Mouse (Mus musculus) T-helper 2 cell (primary cell): ENCODE results near the gene Kcnmb1.

ENCODE experiments used
- in situ Hi-C: fragments of 300-600 bp; cut with MboI, MseI; formaldehyde crosslinking; loops from one replicate; pipeline ENCODE4 v1.15.1; 2025; ENCODE audit warnings: high pct_unique_total_duplicates

Gene Kcnmb1

DNA sequence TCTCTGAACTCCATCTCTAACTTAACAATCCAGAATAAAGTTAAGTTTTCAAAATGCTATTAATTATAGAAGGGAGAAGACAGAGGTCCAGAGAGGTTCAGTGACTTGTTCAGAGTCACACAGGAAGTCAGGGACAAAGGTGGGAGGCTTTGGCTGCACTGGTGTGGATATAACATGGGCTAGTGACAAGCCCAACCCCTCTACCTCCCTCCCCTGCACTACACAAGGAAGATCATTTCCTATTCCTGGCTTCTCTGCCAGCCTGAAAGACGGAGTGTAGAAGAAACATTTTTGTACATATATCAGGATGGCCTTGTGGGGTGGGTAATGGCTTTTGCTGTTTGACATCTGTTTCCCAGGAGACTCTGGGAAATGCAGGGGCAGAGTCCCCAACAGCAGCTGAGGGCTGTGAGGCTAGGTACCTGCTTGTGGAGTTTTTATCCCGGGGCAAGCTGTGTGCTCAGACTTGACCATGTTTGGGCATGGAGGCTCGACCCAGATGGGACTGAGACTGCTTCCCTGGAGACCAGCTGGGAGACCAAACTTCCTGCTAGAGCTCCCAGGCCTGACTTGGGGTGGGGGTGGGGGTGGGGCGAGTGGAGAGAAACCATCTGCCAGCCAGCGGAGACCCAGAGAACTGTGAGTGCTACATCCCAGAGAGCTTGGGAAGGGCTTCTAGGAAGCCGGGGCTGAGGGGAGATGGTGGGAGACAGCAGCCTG is at the start of gene Kcnmb1:
TSS of gene Kcnmb1 (plus strand) at position 326 of the 720 bp plus-strand sequence.
- in situ Hi-C loops = loop anchor here (25.0 kb wide), 1 partner anchor 549 kb away; no protein-coding TSS in a partner anchor

DNA sequence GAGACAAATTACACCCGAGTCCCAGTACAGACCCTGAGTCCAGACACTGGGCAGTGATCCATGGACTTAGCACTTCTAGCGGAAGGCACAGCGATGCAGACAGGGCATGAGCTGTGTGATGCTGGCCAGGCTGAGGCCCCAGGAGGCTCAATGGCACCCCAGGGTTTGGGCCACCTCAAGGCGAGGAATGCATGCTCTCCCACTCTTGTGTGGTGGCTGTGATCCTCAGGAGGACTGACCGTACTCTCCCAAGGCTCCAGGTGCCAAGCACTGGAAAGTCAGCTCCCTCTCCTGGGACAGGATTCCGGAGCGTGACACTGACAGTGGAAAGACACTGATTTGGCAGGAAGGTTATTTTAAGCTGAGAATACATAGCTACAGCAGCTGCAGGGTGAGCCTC is 49.8 kb upstream of the Kcnmb1 start:
- in situ Hi-C loops = loop anchor here (10.0 kb wide), 1 partner anchor 432 kb away; no protein-coding TSS in a partner anchor

DNA sequence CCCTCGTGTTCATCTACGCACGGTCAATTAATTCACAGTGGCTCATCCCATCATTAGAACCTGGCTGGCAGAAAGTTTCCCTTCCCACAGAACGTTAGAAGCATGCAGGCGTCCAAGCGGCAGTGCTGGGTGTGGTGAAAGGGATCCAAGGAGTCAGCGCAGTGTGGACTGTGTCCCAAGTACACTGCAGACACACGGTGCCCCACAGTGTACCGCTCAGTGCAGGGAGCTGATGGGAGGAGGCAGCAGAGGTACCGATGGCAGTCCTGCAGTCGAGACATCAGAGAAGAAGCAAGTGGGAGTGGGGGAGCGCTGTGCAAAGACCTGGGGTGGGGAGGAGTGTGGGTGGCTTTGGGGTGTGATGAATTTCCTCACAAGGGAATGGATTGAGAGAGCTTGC is 48.6 kb upstream of the Kcnmb1 start:
- in situ Hi-C loops = loop anchor here (10.0 kb wide), 1 partner anchor 431 kb away; no protein-coding TSS in a partner anchor

DNA sequence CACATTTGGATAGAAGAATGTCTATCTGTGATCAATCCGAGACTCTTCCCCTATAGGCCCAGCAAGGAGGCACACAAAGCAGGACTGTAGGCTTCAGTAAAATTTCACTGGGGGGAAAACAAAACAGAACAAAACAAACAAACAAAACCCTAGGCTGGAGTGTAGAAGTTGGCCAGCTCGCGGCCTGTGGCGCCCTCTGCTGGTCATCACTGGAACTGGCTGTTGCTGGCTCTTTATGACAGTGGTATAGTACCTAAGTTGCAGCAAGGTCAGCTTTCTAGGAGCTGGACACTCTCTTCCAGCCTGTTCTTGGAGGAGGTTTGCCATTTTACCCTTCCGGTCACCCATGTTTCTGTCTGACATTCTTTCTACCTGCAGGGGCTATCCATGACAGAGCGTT is 45.2 kb upstream of the Kcnmb1 start:
- in situ Hi-C loops = loop anchor here (10.0 kb wide), 1 partner anchor 427 kb away; no protein-coding TSS in a partner anchor

DNA sequence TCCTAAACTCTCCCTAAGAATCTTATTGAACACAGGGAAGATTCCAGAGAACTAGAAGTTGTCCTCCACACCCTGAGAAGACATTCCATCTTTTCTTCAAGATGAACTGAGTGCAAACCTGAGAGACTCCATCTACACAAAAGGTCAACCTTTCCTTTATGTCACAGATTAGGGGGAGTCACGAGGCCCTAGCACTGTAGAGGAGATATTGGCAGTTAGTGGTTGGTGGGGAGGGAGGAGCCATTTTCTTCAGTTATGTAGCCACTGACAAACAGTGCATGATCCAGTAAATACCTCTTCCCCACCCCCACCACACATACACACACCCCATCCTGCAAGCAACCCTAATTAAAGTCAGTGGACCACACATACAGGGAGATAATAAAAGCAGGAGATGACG is 44.4 kb upstream of the Kcnmb1 start:
- in situ Hi-C loops = loop anchor here (10.0 kb wide), 1 partner anchor 426 kb away; no protein-coding TSS in a partner anchor

DNA sequence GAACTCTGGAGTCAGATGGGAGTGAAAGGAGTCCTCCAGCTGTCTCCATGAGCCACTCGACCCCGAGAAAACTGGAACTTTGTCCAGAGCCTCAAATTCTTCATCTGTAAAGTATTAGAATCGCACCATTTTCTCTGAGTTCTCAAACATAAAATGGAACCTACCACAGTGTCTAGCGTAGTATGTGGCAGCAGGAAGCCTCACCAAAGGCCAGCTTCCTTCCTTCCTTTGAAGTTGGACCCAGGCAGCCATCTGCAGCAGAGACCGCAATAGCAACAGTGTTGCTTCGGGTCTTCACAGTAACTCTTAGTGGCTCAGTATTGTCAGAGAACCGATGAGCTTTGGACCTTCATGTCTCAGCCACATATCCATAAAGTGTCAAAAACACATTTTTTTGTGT is 43.0 kb upstream of the Kcnmb1 start:
- in situ Hi-C loops = loop anchor here (5.0 to 10.0 kb wide), 2 partner anchors 188 to 425 kb away; no protein-coding TSS in a partner anchor

DNA sequence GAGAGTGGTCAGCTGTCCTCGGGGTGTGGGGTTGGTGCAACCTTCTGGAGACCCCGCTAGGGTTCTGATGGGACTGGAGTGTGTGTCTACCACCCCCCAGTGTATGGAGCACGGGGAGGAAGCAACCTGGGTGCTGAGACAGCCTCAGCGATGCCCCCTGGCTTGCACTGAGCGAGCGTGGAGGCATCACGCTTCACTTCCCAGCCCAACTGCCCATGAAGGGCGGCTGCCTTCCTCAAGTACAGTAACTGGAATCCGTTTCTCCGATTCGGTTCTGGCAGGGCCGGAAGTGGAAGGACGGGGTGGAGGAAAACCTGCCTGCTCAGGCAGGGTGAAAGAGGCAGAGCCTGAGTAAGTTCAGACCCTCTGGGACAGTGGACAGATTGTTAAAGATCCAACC is 41.4 kb upstream of the Kcnmb1 start:
- in situ Hi-C loops = loop anchor here (5.0 kb wide), 1 partner anchor 189 kb away; no protein-coding TSS in a partner anchor

DNA sequence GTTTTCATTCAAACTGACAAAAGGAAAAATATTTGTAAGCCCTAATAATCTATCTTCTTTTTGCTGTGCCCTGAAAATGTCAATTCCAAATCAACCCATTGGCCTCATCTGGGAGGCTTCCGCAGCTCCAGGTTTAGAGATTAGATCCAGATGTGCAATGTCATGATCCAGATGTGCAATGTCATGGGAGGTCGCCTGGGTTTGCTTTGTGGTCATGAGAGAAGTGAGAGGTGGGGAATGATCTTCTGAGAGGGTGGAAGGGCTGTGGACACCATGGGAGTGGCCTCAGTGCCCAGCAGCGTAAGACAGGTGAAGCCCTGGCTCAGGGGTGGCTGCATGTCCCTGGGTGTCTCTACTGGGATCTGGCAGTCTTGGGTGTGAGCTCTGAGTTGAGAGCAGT is 39.8 kb upstream of the Kcnmb1 start:
- in situ Hi-C loops = loop anchor here (5.0 kb wide), 1 partner anchor 191 kb away; no protein-coding TSS in a partner anchor

DNA sequence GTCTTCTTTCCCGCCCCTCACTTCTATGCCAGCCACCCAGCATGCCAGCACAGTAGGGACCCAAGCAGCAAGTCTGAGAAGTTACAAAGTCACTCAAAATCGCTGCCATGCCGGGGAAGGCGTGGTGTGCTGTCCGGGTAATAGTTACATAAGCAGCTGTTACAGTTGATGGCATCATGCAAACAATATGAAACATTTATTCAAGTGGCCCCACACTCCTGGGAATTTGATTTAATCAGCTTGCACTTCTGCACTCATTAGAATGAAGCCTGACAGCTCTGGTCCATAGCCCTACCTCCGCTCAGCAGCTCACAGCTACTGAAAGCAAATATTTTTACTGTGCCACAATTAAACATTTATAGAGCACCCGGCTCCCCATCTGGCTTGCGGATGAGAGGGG is 37.0 kb upstream of the Kcnmb1 start:
- in situ Hi-C loops = no loop called here

DNA sequence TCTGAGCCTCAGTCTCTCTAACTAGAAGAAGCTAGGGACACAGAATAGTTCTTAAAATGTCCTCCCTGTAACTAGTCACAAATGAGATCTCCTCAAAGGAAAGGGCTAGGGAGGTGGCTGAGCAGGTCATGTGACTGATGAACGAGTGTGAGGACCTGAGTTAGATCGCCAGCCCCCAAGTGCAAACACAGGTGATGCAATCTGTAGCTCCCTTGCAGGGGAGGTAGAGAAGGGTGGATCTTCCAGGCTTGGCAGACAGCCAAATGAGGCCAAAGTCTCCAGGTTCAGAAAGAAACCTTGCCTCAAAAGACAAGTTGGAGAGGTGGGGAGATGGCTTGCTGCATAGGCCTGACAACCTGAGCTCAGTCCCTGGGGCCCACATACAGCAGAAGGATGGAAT is 36.3 kb upstream of the Kcnmb1 start:
- in situ Hi-C loops = no loop called here

DNA sequence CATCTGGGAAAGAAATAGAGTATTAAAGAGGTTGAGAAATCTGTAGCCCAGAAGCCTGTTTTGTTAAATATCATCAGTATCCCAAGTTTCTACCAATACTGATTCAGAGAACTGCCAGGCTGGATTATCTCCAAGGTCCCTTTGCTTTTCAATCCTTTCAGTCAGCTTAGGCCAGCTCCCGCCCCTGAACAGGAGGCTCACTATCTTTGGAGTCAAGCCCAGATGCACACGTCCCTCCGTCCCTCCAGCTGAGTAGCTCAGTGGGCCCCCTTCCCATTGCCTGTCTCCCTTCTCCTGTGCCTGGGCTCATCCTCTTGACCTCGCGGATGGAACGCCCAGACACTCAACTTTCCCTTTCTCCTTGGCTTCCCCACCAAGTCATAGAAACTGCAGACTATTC is 35.5 kb upstream of the Kcnmb1 start:
- in situ Hi-C loops = no loop called here

DNA sequence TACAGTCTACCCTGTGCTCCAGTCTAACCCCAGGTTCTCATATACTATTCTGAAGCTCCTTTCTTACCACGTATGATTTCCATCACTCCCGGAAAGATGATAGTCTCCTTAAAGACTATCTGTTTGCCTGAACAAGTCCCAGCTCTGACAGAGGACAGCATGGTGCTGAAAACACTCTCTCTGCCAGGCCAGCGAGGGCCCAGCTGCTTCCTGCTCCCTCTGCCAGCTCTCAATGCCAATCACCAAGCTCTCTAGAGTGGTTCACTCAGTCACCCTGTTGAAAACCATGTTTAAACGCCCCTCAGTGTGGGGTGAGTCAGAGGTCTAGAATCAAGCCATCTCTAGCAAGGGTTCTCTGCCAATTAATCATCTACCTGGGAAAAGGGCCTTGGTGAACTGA is 35.0 kb upstream of the Kcnmb1 start:
- in situ Hi-C loops = no loop called here

DNA sequence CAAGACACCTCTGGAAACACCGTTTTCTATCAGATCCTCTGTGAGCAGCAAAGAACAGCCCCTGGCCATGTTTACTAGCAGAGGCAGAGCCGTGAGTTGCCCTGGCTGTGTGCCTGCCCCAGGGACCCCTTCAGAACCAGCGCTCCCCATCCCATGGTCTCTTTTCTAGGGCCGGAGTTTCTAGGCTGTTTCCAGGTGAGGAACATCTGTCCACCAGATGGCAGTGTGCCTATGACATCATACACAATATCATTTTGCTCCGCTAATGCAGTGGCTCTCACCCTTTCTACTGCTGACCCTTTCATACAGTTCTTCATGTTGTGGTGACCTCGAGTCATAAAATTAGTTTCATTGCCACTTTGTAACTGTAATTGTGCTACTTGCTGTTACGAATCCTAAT is 34.2 kb upstream of the Kcnmb1 start:
- in situ Hi-C loops = no loop called here

DNA sequence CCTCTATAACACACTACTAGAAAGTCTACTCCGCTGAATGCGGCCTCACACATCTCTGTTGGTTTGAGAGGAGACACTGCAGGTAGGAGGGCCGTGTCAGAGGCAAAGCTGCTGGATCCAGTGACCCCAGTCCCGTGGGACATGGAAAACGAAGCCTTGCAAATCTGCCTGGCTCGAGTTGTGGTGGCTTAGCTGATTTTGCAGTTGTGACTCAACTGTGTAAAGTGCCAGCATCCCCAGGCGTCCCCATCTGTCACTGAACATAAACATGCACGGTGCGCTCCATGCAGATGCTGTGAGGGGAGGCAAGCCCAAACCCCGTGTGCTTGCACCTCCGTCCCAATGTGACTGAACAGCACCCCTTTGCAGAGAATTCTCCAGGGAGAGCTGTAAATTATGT is 33.4 kb upstream of the Kcnmb1 start:
- in situ Hi-C loops = no loop called here

DNA sequence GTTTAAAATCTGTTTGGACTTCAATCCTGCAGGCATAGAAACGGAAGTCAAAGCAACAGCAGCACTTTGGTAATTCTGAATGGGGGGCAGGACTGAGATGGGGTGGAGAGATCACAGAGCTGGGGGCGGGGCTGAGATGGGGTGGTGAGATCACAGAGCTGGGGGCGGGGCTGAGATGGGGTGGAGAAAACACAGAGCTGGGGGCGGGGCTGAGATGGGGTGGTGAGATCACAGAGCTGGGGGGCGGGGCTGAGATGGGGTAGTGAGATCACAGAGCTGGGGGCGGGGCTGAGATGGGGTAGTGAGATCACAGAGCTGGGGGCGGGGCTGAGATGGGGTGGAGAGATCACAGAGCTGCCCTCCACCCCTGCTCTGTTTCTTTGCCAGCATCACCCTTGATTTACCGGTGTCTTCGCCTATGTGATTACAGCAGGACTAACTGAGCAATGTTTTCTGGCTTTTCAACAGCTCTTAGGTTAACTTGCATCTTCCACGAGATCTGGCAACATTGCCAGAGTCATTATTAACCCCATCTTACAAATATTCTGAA is 30.9 kb upstream of the Kcnmb1 start:
- in situ Hi-C loops = loop anchor here (5.0 to 10.0 kb wide), 3 partner anchors 75 to 843 kb away; no protein-coding TSS in a partner anchor

DNA sequence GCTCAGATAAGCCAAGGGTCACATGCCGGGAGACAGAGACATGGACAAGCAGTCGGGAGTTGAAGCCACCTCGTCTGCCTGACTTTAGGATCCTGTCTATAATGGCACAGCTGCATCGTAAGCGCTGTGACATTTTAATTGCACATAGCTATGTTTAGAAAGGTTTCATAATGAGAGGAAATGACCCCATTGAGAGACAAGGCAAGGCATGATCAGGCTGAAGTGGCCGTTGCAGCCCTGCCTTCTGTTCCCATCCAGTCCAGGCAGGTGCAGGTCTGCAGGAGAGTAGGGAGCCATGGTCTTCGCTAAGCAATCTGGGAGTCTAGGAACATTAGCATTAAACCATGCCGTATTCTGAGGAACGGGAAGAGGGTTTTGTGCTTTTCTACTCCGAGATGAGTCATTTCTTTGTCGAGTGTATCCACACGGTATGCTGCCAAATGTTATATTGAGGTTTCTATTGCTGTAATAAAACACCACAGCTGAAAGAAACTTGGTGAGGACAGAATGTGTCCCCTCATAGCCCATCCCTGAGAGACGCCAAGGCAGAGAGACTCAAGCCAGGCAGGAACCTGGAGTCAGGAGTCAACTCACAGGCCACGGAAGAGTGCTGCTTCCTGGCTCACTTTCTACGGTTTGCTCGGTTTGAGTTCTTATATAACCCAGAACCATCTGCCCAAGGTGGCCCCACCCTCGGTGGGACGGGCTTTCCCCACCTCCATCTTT is 30.3 kb upstream of the Kcnmb1 start:
- in situ Hi-C loops = loop anchor here (5.0 to 10.0 kb wide), 3 partner anchors 75 to 842 kb away; no protein-coding TSS in a partner anchor

DNA sequence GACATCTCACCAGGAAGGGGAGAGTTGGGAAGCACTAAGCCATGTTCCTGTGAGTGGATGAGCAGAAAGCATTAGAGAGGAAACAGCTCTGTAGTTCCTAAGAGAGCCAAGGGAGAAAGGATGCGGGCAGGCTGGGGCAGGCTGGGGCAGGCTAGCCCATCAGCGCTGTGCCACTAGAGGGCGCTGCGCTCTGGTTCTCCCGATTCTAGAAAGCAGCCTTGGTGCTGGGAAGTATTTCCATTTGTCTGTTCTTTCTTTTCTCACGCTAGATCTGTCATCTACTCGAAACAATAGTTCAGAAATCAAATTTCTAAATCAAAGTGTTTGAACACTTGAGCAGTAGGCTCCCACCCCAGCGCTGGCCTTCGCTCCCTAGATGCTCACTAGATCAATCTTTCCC is 28.5 kb upstream of the Kcnmb1 start:
- in situ Hi-C loops = loop anchor here (5.0 to 10.0 kb wide), 3 partner anchors 73 to 841 kb away; no protein-coding TSS in a partner anchor

DNA sequence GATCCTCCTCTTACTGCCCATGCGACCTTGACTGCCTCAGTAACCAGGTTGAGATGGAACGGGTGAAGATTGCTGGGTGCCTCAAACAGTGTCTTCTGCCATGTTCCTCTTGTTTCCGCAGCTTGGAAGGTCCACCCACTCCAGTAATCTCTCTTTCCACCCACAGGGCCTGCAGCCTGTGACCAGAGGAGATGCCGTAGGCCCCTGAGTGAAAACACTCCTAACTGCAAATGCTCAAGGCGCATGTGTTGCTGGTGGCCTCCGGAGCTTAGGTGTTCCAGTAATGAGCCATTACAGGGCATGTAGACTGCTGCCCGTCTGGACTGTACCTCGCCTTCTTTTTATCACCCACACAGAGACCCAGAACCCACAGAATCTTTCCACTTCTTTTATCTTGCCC is 25.2 kb upstream of the Kcnmb1 start:
- in situ Hi-C loops = loop anchor here (10.0 kb wide), 2 partner anchors 127 to 837 kb away; no protein-coding TSS in a partner anchor

DNA sequence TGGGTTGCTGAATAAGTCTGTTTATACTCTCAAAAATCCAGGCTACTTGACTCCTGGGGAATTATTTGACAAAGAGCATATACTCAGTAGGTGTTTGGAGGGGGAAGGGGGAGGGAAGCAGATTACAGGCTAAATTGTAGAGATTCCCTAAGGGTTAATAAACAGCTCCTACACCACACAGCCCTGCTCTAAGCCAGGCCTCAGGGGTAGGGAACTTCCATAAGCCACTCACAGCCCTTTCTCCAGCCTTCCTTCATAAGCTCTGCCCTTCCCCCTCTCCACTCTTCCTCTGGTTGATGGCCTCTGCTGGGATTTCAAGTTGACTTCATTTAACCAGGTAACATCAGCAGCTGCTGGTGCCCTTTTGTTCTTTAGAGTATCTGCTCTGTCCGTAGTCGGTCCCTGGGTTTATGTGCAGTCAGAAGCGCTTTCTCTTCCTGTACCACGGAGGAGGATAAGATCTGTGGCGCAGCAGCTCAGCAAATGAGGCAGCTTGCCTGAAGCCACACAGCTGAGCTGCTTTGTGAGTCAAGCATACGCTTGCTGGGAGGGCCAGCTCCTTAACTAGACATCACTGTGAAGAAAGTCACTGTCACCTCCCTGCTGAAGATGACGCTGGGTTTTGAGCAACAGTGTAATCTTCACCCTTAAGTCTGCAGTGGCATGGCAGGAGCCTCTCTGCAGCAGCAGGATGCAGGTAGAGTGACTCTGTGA is 24.1 kb upstream of the Kcnmb1 start:
- in situ Hi-C loops = loop anchor here (10.0 kb wide), 2 partner anchors 126 to 836 kb away; no protein-coding TSS in a partner anchor

DNA sequence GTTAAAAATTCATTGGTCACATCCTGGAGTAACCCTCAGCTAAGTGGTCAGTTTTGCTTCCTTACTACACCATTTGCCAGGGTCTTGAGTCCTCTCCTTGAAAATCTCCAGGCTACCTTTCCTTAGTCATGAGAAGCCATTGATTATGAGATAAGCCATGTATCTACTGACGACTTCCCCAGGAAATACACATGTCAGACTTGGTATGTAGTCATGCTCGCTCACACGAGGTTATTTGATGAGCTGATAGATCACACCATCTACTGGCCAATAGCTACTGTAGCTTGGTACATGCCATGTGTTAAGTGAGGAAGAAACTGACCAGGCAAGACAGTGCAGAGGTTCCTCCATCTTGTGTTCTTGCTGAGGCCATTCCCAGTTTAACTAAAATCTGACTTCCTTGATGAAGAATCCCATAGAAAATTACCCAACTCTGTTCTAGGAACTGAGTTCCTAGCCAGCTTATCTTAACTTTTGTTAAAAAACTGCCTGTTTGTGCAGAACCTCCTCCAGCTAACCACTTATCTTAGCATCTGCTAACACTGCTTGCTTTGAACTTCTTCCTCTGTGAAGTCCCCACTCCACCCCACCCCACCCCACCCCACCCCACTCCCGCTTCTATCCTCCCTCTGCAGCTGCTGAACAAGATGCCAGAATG is 23.2 kb upstream of the Kcnmb1 start:
- in situ Hi-C loops = loop anchor here (10.0 kb wide), 2 partner anchors 125 to 835 kb away; no protein-coding TSS in a partner anchor

DNA sequence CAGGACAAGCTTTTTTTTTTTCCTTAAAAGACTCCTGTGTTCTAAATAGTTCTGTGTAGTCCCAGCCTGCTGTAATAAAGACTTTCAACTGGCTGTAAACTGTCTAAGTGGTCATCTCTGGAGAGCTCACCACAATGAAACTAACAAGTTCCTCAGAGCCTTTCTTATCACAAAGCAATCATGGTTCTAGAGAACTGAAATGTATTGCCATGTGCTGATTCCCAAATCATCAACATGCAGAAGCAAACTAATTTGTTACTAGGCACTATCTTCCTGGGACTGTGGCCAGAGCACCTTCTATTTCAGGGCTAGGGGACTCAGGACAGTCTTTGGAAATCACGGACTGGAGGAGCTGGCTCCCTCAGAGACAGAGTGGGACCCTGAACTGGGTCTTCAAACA is 19.2 kb upstream of the Kcnmb1 start:
- in situ Hi-C loops = no loop called here
